Mouse (Mus musculus) left cerebral cortex, postnatal 25 days (tissue): ENCODE results near the gene Olfr1123. TPM values are rescaled to one million over a fixed set of nuclear protein-coding genes. Genes with fewer than 3 reads are reported as not detected.

Source experiments
- DNase-seq, 2 experiments: peaks; one replicate each; pipeline ENCODE4 v3.0.0; 2022; ENCODE audit warnings: low spot score in 2 of 2, mixed read lengths in 1 of 2
- intact Hi-C: fragments of 180-260 bp; cut with DNase I; formaldehyde crosslinking; loops from one replicate; pipeline ENCODE4 v1.15.1; 2025
- total RNA-seq, 2 experiments: library from RNA; stranded (reverse); gene quantifications; 2 replicates each; pipeline ENCODE4 v1.2.3; 2021

The Olfr1123 gene
- not detected for total RNA-seq

DNA sequence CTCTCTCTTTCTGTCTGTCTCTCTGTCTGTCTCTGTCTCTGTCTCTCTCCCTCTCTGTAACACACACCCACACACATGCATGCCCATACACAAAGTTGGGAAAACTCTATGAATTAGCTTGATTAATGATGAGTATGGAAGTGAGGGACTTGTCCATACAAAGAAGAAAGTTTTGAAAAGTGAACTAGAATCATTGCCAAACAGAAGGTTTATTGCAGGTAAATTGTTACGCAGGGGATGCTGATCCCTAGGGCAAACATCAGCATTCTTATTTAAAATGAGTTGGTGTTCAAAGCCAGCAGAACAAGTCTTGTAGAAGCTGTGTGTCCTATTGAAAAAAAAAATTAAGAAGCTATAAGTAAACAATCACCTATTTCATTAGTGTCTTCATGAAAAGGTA is at the start of gene Olfr1123:
Gene Olfr1123, plus strand, starts transcription at position 301 of the 400 bp plus-strand sequence.
- intact Hi-C loops = no loop called here
- DNase-seq = no peak

DNA sequence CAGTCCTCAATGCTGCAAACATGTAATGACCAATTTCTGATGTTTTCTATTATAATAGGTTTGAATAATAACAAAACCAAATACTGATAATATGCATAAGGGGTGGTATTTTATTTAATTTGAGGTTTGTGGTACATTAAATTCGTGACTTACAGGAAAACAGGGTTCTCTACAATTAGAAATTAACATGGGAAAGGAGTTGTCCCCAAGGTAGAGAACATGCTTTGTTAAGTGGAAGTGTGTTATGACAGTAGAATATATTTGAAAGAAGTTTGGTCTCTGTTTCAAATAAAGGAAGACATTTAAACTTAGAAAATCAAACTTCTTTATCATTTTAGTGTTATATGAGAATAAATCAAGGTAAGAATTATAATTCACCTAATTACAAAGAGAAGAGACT is 46.8 kb upstream of the Olfr1123 start, which contains the start of gene Olfr1121:
Gene Olfr1121, plus strand, starts transcription at position 301 of the 400 bp plus-strand sequence.
- no peak for DNase-seq
- intact Hi-C loops = no loop called here

DNA sequence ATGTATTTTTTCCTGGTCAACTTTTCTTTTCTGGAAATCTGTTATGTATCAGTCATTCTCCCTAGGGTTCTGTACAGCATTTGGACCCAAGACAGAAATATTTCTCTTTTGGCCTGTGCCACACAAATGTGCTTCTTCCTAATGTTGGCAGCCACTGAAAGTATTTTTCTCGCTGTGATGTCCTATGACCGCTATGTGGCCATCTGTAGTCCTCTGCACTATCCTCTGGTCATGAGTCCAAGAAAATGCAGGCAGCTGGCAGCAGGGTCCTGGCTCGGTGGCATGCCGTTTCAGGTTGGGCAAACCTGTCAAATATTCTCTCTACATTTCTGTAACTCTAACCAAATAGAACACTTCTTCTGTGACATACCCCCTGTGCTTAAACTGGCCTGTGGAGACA is 44.7 kb upstream of the Olfr1123 start:
- intact Hi-C loops = no loop called here
- no peak for DNase-seq

DNA sequence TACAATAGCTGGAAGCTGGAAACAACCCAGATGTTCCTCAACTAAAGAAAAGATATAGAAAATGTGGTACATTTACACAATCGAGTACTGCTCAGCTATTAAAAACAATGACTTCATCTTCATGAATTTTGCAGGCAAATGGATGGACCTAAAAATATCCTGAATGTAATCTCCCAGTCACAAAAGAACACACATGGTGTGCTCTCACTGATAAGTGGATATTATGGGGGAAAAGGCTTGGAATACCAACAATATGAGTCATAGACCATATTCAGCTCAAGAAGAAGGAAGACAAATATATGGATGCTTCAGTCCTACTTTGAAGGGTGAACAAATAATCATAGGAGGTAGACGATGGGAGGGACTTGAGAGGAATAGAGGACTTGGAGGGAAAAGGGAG is 32.5 kb upstream of the Olfr1123 start:
- no peak for DNase-seq
- intact Hi-C loops = no loop called here

DNA sequence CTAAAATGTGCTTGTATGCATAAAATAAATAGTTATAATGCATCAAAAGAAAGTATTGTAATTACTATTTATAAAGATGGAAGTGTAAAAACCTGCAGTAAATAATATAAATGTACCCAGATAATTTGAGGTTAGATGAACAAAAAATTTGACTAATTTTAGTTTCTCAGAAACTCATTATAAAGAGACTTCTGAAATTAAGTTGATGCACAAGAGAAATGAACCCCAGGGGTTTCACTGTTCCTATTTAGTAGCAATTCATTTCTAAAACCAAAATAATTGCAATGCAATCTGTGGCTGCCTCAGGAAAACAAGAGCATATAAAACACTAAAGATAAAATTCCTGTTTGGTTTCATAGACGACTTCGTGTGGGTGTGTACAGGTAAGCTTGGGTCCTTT is 30.9 kb upstream of the Olfr1123 start, which contains the start of gene Olfr1122:
Gene Olfr1122, plus strand, starts transcription at position 301 of the 400 bp plus-strand sequence.
- DNase-seq = no peak

DNA sequence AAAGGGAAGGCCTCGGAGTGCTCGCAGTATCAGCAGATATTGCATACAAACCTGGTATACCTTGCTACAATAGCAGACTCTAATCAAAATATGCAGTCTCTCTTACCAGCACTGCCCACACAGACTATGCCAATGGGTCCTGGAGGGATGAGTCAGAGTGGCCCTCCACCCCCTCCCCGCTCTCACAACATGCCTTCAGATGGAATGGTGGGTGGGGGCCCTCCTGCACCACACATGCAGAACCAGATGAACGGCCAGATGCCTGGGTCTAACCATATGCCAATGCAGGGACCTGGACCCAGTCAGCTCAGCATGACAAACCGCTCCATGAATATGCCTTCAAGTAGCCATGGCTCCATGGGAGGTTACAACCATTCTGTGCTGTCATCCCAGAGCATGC is 22.8 kb upstream of the Olfr1123 start:
- peak in 1 of 2 experiments; percentile 1 for DNase-seq
- intact Hi-C loops = loop anchor here (10.0 kb wide), 1 partner anchor 381 kb away; the partner anchor contains the start of gene Olfr152

More for the DNA sequence above, 30.9 kb upstream of the Olfr1123 start, which contains the start of gene Olfr1122:
- intact Hi-C loops = no loop called here

DNA sequence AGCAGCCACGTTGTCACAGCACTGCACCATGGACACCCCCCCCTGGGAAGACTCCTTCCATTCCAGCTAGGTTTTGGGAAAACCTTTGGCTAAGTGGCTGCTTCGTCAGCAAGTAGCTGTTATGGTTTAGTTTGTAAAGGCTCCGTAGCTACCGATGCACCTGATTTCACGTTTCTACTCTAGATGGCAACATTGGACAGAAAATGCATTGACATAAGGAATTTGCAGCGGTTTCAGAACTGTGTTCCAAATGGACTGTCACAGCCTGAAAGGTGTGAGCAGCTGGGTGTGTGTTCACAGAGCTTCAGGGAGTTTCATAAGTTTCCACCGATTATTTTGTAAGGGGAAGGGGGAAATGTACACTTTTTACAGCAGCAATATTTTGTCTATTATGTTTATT is 21.7 kb upstream of the Olfr1123 start:
- DNase-seq = peak; percentile 9 to 16
- intact Hi-C loops = loop anchor here (10.0 kb wide), 1 partner anchor 380 kb away; the partner anchor contains the start of gene Olfr152

DNA sequence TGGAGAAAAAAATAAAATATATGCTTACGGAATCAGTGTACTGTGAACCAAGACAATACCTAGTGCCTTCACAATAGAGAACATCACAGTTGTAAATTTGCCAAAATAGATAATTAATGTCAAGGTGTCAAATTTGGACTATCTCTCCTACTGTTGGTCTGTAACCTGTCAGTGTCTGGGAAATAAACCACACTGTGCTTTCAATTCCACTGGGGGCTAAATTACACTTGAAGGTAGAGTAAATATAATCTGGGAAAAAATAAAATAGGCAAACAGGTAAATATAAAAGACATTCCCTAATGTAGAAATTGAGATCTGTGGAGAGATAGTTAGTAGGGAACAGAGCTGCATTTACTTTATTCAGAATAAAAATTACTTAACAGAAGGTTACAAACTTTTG is 13.5 kb downstream of the Olfr1123 start, which contains the start of gene Olfr1124:
Gene Olfr1124, plus strand, starts transcription at position 301 of the 400 bp plus-strand sequence.
- intact Hi-C loops = no loop called here
- DNase-seq = no peak

DNA sequence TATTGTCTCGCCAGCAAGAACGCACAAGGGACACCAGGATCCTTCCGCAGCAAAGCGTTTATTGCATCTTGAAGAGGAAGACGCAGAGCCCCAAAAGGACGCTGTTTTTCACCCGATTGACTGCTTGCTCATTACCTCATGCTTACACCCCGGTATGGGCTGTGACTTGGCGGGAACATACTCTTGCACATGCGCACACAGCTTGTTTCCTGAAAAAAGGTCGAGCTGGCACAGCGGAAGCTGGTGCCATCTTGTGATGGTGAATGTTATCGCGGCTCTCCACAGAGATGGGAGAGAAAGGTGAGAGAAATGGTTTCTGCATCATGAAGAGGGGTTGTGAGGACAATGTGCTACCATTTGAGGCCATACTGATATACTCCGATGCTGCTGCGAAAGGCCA is 21.3 kb downstream of the Olfr1123 start:
- intact Hi-C loops = no loop called here
- DNase-seq = no peak

DNA sequence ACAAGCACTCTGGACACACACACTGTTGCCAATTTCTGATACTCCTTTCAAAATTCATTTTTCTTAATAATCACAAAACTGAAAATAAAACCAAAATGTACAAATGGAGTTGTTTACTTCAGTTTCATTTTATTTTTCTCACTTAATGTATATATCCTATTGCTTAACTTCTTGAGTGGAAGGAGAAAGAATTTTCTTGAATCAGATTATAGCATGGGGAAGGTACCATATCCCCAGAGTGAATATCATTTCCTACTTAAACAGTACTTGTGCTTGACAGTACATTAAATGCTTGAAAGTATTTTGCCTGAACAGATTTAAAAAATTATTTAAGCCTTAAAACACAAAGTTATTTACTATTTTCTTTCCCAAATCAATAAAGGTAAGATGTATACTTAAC is 37.2 kb downstream of the Olfr1123 start, which contains the start of gene Olfr1126:
Gene Olfr1126, plus strand, starts transcription at position 301 of the 400 bp plus-strand sequence.
- no peak for DNase-seq
- intact Hi-C loops = no loop called here

DNA sequence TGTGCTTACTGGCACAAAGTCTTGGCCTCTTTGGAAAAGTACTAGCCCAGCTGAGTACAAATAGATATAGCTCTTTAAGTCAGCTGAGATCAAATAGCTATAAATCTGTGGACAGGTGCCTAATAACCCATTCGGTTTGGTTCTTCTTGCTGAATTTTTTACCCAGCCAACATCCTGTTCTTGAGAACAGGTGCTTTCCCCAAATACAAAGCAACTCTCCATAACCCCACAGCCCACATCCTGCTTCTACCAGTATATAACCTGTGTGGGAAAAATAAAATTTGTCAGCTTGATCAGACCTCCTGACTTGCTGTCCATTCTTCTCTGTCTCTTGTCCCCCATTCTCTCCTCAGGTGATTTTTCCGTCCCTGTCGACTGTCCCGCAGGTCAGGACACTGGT is 45.3 kb downstream of the Olfr1123 start:
- DNase-seq = no peak
- intact Hi-C loops = no loop called here

Other genes with a start within 250 kb of the Olfr1123 start
- gene Olfr1112, start 228.8 kb upstream of the Olfr1123 start, total RNA-seq = not detected
- gene Olfr1113, start 207.7 kb upstream of the Olfr1123 start, total RNA-seq = not detected
- not detected for gene Olfr1115, start 168.6 kb upstream of the Olfr1123 start, total RNA-seq
- not detected for gene Olfr1116, start 149.1 kb upstream of the Olfr1123 start, total RNA-seq
- not detected for gene Olfr1118, start 109.1 kb upstream of the Olfr1123 start, total RNA-seq
- not detected for gene Olfr1120, start 61.8 kb upstream of the Olfr1123 start, total RNA-seq
- not detected for gene Olfr1121, start 46.7 kb upstream of the Olfr1123 start, total RNA-seq
- gene Olfr1122, start 30.8 kb upstream of the Olfr1123 start, total RNA-seq = under 1 TPM in 1 of 2 experiments, not detected in 1; 0.14 TPM
- not detected for gene Olfr1124, start 13.6 kb downstream of the Olfr1123 start, total RNA-seq
- not detected for gene Olfr1126, start 37.3 kb downstream of the Olfr1123 start, total RNA-seq
- gene Pramel7, start 80.5 kb downstream of the Olfr1123 start, total RNA-seq = not detected
- gene Pramel6, start 89.9 kb downstream of the Olfr1123 start, total RNA-seq = not detected
- not detected for gene Olfr153, start 115.2 kb downstream of the Olfr1123 start, total RNA-seq
- not detected for gene Olfr1128, start 128.9 kb downstream of the Olfr1123 start, total RNA-seq
- gene Olfr1129, start 157.3 kb downstream of the Olfr1123 start, total RNA-seq = not detected
- gene Olfr1130, start 189.6 kb downstream of the Olfr1123 start, total RNA-seq = not detected
- not detected for gene Olfr1131, start 210.5 kb downstream of the Olfr1123 start, total RNA-seq
- not detected for gene Olfr1132, start 220.9 kb downstream of the Olfr1123 start, total RNA-seq
- not detected for gene Olfr1133, start 230.7 kb downstream of the Olfr1123 start, total RNA-seq
- gene Olfr1134, start 241.8 kb downstream of the Olfr1123 start, total RNA-seq = not detected